Mouse (Mus musculus) lung, postnatal 4 days (tissue): ENCODE measurements around the gene Igsf6.
"Not testable (repeated sequence)": the region's sequence is repeated elsewhere in the genome, so short reads cannot be mapped to it uniquely, and the experiment has no call there.

ENCODE experiments used
- DNase-seq, 2 experiments: peaks; one replicate each; pipeline ENCODE4 v3.0.0; 2021

The Igsf6 gene

DNA sequence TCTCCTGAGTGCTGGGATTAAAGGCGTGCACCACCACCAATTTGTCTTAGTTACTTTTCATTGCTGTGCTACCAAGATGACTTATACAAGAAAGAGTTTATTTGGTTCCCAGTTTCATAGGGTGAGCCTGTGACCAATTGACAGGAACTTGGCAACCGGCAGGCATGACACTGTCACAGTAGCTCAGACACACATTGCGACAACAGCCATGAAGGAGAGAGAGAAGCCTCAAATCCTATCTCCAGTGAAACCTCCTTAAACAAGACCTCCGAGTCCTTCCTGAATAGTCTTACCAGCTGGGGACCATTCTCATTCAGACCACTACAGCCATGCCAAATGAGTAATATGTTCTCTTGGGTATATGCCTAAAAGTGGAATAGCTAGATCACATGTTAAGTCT lies 21.3 kb downstream of the Igsf6 start:
- DNase-seq = peak in 1 of 2 experiments; percentile 45

DNA sequence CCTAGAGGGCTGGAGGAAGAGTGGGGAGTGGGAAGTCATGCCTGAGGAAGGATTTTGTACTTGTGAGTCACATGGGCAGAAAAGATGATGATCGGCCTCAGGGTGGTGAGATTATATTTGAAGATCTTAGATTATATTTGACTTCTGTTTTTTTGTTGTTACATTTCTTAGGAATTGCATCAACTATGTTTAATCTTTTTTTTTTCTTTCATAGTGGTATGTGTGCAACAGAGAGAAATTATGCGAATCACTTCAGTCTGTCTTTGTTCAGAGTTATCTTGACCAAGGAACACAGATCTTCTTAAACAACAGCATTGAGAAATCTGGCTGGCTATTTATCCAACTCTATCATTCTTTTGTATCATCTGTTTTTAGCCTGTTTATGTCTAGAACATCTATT lies 26.7 kb downstream of the Igsf6 start:
- DNase-seq = no peak

DNA sequence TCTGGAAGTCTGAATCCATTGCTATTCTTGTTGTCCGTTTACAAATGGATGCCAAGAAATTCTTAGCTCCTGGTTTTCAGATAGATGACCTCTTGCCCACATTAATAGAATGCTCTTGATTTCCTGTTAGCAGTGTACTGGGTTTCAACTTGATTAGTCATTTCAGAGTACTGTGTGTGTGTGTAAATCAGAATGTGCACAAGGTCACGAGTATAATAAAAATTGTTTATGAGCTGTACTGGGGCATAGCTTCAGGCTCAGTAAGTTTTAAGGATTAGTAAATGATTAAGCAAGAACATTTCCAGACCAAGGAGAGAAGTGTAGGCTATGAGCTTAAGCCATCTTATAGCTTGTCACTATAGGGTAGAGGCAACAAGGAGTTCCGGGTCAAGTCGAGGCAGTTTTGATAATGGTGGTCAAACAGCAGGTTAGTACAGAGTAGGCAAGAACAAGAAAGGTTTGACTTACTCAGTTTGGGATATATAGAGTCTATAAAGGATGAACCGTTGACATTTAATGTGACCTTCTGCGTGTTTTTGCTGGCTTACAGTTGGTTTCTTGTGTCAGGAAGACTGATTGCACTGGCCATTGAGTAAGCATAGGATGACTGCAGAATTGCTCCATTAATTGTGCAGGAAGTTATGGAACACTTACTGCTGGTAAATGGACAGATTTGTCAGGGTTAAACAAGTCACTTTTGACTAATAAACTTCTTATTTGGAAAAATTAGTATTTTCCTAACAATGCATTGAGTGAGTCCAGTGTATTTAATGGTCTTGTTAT lies 28.5 kb downstream of the Igsf6 start:
- no peak for DNase-seq

DNA sequence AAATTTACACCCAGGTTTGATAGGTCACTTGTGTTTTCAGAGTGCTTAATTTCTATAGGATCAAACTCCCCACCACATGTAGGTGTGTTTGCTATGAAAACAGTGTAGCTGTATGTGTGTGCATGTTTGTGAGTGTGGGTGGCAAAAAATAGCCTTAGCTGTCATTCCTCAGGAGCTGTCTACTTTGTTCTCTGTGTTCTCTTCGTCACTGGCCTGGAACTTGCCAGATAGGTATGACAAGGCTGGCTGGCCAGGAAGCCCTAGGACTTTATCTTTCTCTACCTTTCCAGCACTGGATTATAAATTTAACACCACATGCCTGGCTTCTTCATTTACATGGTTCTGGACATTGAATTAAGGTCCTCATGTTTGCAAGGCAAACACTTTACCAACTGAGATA lies 30.1 kb downstream of the Igsf6 start:
- DNase-seq = no peak

DNA sequence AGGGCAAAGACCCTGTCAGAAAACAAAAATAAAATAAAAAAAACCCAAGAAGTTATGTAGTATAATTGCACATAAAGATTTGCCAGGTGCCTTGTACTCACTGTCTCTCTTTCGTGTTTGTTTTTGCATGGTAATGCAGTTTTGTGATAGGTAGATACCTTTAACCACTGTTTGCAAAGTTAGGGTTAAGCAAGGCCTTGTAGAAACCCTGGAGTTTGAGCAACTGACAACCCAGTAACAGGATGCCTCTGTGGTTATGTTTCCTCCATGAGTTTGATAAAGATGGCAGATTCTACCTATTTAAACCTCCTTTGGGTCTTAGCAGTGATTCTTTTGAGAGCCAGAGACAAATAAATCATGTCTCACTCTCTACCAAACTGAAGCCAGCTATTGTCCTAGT lies 30.9 kb downstream of the Igsf6 start:
- no peak for DNase-seq

DNA sequence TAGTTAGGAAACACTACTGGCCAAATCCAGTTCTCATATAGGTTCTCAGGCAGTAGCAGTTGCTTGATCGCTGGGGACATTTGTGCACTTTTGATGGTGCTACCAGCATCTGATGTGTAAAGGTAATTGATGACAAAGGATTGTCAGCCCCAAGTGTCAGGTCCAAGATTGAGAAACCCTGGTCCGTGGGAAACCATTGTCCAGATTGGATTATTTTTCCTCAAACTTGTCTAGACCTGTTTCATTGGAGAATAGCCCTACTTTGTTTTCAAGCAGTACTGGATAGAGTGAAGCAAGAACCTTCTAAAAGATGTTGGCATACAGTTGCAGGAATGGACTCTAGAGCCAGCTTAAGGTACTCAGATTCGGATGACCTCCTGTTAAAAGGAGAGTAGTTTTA lies 31.4 kb downstream of the Igsf6 start:
- no peak for DNase-seq

DNA sequence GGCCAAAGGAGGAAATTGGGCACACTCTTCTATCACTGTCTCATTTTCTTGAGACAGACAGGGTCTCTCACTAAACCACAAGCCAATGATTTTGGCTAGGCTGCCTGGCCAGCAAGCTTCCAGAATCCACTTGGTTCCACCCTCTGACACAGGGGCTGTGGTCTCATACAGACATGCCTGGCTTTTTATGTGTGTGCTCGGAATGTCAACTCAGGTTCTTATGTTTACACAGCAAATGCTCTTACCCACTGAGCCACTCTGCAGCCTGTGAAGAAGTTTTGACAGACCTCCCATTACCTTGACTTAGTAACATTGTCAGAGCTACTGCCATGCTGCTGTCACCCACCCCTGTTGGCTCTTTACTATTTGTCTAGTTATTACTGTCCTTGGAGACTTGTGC lies 32.4 kb downstream of the Igsf6 start:
- no peak for DNase-seq

DNA sequence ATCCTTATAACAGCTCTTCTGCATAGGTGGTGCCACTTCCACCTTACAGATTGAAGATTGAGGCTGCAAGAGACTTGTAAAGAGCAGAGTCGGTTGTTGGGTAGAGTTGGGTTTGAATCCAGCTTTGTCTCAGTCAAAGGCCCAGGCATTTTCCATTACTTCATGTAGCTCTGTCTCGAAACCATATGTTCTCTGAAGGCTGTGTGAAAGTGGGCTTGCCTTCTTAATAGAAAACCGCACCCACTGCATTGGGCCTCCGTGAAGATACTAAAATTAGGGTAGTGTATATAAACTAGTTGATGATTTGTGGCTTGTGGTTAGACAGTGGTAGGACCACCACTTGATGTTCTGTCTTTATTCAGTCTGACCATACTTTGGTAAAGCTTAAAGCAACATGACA lies 33.8 kb downstream of the Igsf6 start:
- no peak for DNase-seq

DNA sequence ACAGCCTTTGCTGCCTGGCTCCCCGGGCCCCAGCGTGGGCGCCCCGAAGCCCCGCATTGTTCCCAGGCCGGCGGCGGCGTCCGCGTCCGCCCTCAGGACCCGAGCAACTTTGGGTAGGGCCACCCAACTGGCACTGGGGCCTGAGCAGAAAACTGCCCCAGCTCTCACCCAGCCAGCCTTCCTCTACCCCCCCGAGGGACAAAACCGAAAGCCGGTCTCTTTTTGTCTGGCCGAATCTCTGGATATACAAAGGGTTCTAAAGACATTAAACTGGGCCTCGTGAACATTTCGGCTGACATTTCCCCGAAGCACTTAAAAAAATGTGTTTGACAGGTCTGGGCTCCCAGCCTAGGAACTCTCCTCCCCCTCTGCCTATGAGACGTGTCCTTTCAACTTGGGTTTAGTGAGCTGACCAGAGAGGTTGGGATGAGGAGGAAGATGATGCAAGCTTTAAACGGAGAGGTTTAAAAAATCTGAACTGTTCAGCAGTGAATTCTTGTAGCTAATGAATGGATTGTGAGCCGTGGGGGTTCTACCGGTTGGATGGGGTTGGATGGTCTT lies 39.1 kb downstream of the Igsf6 start:
- DNase-seq = peak in 1 of 2 experiments; percentile 52

DNA sequence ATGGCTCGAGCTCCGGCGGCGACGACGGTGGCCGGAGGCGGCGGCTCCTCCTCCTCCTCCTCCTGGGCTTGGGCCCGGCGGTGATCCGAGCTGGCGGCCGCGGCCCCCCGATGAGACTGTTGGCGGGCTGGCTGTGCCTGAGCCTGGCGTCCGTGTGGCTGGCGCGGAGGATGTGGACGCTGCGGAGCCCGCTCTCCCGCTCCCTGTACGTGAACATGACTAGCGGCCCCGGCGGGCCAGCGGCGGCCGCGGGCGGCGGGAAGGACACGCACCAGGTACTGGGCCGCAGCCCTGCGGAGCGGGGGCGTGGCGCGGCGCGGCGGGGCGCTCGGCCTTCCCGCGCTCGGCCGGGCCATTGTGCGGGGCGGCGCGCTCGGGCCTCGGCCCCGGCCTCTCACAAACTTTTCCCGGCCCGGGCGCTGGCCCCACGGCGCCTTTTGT lies 39.7 kb downstream of the Igsf6 start:
- DNase-seq = no peak

DNA sequence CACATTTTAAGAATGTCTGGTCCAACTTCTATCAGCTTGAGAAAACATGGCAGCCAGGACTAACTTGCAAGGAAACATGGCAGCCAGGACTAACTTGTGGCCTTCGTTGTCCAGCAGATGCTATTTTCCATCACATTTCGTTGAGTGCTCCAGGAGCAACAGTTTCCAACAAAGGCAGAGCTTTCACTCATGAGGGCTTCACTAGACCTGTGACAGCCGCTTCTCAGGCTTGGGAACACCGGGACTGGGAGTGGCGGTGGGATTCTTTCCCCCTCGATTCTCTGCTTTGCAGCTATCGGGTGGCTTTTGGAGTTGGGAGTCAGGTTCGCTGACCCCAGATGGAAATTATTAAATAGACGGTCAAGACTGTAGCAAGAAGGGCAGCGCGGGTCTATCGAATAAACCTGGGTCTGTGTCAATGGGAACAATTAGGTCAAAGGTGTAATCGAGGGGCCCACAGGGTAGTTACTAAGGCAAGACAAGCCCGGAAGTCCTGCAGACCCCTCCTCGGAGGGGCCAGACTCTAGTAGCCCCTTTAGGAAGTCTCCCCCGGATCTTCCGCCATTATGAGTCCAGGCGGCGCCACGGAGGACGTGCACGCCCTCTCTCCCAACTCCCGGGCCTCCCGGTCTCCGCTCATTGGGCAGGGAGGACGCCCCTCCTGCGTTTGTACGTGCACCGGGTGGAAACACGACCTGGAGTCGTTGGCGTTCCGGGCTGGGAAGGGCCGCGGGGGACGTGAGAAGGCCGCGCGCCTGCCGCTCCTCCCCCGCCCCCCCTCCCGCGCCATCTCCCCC lies 40.3 kb downstream of the Igsf6 start, which contains the start of gene Mettl9:
Gene Mettl9, plus strand, starts transcription at position 590 of the 797 bp plus-strand sequence.
- peak; percentile 97 for DNase-seq

DNA sequence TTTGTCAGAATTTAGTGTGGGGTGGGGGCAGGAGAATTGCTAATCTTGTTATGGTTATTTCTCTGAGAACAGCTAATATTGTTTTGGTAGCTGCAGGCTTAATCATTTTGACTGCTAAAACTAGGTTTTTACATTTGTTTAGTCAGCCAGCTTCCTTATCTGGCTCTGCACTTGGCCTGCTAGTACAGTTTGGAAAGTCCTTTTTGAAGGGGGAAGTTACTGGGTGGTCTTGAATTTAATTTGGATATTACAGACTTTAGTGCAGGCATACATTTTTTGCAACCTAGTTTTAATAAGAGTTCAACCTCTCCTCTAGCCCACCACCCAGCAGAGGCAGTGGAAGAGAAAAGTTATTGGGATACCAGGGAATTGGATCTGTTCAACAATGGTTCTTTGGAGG lies 44.4 kb downstream of the Igsf6 start:
- not testable (repeated sequence) for DNase-seq

DNA sequence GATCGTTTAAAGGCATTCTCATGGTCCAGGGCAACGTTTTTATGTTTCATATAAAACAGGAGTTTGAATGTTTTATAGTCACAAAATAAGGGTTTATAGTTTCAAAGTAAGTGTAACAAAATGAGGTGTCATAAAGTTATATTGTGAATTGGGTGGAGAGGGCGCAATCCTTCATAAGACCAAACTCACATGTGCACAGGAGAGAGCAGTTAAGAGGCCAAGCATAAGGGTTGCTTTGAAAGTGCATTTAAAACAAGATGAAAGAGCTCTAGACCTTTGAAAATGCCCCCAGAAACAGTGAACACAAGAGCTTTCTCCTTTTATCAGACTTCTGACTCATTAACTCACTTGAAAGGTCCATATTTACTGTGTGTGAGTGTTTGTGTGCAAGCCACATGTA lies 48.1 kb downstream of the Igsf6 start:
- DNase-seq = no peak

DNA sequence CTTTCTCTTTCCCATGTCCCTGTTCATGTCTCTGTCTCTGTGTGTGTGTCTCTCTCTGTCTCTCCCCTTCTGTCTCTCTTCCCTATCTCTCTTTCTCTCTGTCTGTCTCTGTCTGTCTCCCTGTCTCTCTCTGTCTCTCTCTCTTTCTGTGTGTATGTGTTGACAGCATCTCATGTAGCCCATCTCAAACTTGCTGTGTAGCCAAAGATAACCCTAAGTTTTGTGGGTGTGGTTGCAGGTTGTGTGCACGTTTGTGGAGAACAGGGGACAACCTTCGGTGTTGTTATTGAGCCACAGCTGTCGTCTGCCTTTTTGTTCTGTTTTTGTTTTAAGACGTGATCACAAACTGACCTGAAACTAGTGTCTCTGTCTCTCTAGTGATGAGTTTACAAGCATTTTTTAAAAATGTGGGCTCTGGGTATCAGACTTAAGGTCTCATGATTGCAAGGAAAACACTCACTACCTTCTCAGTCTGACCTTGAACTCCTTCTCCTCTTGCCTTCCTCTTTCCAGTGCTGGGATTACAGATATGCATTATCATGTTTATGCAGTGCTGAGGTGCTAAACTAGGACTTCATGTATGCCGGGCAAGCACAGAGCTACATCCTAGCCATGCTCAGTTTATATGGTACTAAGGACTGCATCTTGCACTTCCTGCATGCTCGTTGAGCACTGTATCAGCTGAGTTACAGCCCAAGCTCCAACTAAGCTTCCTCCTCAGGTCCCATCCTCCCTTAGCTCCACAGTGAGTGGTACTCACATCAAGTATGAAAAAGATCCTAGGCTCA lies 49.0 kb downstream of the Igsf6 start:
- DNase-seq = no peak

DNA sequence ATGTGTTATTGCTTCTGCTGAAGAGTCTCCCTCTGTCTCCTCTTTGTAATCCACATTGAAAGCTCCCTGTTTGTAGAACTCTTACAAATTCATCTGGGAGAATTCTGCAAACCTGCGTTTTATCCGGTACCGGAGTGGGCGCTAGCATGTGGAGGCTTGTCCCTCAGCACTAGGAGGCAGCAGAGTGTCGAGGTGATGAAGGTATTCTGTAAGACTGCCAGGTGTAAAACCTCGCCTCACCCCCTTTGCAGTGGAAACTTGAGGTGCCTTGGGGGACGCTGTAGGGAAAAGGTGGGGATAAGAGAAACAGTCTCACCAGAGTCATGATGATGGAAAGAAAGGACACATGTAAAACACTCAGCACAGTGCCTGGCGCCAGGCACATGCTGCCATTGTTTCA lies 54.1 kb downstream of the Igsf6 start:
- DNase-seq = peak in 1 of 2 experiments; percentile 24

DNA sequence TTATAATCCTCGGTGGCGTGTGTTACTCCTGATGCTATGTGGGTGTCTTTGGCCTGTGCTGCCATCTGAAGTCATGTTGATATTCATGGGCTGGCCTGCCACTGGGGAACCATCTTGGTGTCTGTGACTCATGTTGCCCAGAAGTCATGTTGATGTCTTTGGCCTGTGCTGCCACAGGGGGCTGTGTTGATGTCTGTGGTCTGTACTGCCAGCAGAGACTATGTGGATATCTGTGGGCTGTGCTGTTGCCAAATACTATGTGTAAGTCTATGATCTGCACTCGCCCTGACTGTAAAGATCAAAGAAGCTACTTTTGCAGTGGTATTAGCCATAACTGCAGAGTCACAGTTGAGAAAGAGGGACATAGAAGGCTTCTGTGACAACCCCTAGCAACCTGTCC lies 55.6 kb downstream of the Igsf6 start:
- no peak for DNase-seq

DNA sequence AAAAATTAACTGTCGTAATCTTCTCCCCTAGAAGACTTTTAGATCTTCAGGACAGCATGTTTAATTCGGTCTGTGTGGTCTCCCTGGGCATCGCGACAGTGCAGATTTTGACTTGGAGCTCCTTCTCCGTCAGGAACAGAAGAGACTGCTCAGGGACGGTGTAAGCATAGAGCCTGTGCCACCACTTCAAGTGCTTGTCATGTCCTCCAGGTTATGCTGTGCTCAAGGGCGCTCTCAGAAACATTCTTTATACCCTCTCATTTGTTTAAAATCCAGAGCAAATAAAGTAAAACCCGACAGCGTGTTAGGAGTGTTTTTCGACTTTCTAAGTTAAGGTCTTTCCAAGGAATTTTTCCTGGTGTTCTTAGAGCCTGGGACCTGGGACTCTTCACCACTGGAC lies 59.9 kb downstream of the Igsf6 start:
- no peak for DNase-seq
